Mouse (Mus musculus): ENCODE measurements around the gene Sytl2.

DNA sequence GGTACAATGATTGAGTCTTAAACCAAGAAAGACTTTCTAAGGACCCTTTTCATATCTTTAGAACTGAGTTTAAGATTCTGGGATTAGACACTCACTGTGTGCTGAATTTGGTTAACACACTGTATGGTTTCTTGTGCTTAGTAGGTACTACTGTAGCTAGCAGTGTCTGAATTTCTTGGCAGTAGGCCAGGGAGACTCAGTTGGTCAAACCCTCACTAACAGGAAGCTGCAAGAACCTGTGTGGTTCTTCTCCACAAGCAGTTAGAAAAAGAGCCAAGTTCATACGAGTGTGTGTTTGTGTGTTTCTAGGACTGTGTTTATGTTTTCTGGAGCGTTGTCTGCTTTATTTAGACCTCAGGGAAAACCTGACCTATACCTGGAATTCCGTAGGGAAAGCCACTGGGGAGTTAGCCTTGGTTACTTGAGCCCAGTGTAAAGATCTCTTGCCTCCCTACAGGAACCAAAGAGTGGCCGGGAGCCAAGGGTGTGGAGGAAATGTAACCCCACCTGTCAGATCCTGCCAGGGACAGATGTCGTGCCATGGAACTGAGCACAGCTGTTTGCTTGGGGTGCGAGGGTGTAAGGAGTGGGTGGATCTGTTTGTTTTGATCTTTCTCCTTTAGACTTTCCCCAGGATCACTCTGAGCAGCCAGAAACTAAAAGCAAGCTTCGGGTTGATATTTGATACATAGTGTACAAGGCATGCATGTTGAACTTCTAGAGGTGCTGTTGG lies 10.3 kb downstream of the Sytl2 start:
- TF ChIP-seq MAFK (IDR thresholded peaks at IDR 0.05; ENCODE audit: insufficient read depth, low read depth, low read length) (no peak), CHD2 (IDR thresholded peaks at IDR 0.05; ENCODE audit: low read depth, low read length) (no peak)

All from ES-E14 (cell line).